Mouse (Mus musculus) limb, embryonic 14.5 days (tissue): ENCODE results near the gene Snrpa. TPM values are rescaled to one million over a fixed set of nuclear protein-coding genes. Genes with fewer than 3 reads are reported as not detected.
"Not testable (repeated sequence)": the region's sequence is repeated elsewhere in the genome, so short reads cannot be mapped to it uniquely, and the experiment has no call there.

ENCODE experiments used
- ATAC-seq: fragments of 200-750 bp; cut with Nextera tagmentation; 2 replicates; pipeline ENCODE4 v1.8.0; 2017; ENCODE audit warnings: low read depth, moderate number of reproducible peaks, moderate TSS enrichment; ENCODE audit not compliant: low FRiP score
- DNase-seq: peaks from one replicate; pipeline ENCODE4 v3.0.0-alpha.2; 2015; ENCODE audit warnings: low spot score
- H3K27ac ChIP-seq: fragments of 300-500 bp; sonication (generic); replicated peaks from 2 replicates; pipeline ENCODE4 v1.5.1; 2014; ENCODE audit warnings: low read depth, mild to moderate bottlenecking, low read length, moderate library complexity, mixed read lengths
- H3K27me3 ChIP-seq: fragments of 300-500 bp; sonication (generic); 2 replicates; pipeline ENCODE4 v1.6.1; 2014; ENCODE audit warnings: low read length, mixed read lengths; ENCODE audit not compliant: control insufficient read depth, insufficient read depth
- H3K36me3 ChIP-seq: fragments of 300-500 bp; sonication (generic); 2 replicates; pipeline ENCODE4 v1.6.1; 2014; ENCODE audit warnings: mild to moderate bottlenecking, low read length, moderate library complexity, mixed read lengths; ENCODE audit not compliant: control insufficient read depth, insufficient read depth
- H3K4me1 ChIP-seq: fragments of 300-500 bp; sonication (generic); 2 replicates; pipeline ENCODE4 v1.6.1; 2014; ENCODE audit warnings: antibody characterized with exemption, low read length, mixed read lengths; ENCODE audit not compliant: control insufficient read depth, insufficient read depth
- H3K4me2 ChIP-seq: fragments of 300-500 bp; sonication (generic); replicated peaks from 2 replicates; pipeline ENCODE4 v1.6.1; 2014; ENCODE audit warnings: low read depth, mild to moderate bottlenecking, low read length, moderate library complexity; ENCODE audit not compliant: severe bottlenecking
- H3K4me3 ChIP-seq: fragments of 300-500 bp; sonication (generic); replicated peaks from 2 replicates; pipeline ENCODE4 v1.5.1; 2014; ENCODE audit warnings: low read length
- H3K9ac ChIP-seq: fragments of 300-500 bp; sonication (generic); 2 replicates; pipeline ENCODE4 v1.6.1; 2014; ENCODE audit warnings: mild to moderate bottlenecking, low read depth, low read length, moderate library complexity; ENCODE audit not compliant: severe bottlenecking
- H3K9me3 ChIP-seq: fragments of 300-500 bp; sonication (generic); 2 replicates; pipeline ENCODE4 v1.6.1; 2016; ENCODE audit warnings: low read length; ENCODE audit not compliant: control insufficient read depth
- POLR2A ChIP-seq: fragments of 200-500 bp; IDR thresholded peaks from 2 replicates; pipeline ENCODE4 v1.8.0; 2012; ENCODE audit warnings: inconsistent platforms, mild to moderate bottlenecking, moderate library complexity, borderline replicate concordance; ENCODE audit not compliant: insufficient read depth, insufficient read length; ENCODE audit errors: extremely low read depth
- WGBS: fragments of 180-500 bp; shearing (Covaris S2); extraction: QIAGEN DNeasy Blood & Tissue Kit; methylation state at CpG from one replicate; pipeline ENCODE4 v1.1.7; 2014; 5-methylcytosine and 5-hydroxymethylcytosine counted together
- polyA plus RNA-seq, 2 experiments: library from polyadenylated mRNA; depleted of rRNA in 1 of 2; stranded (reverse) in 1 of 2; unstranded in 1 of 2; fragments of >200 nt; fragmentation: Nextera tagmentation in 1 of 2; extraction: Ambion mirVana in 1 of 2; gene quantifications; 2 replicates each; pipeline versions ENCODE4 v1.2.1 to v1.2.3; 2012 to 2014

The Snrpa gene
- polyA plus RNA-seq (2012; rRNA removed) = 385 and 386 TPM in 2 replicates
- polyA plus RNA-seq (2014; fragmentation: Nextera tagmentation; extraction: Ambion mirVana) = 250 and 267 TPM in 2 replicates

- Histone ChIP-seq H3K27me3 (no peaks in the 10 kb centered on the region), H3K4me2 (peak within 1 kb of the TSS; percentile 89), H3K27ac (peak within 1 kb of the TSS; percentile 99), H3K36me3 (peaks cover 38% of the 10 kb centered on the region), H3K4me3 (peak within 1 kb of the TSS; percentile 95), H3K4me1 (peaks cover 16% of the 10 kb centered on the region), H3K9ac (peak within 1 kb of the TSS; percentile 95), H3K9me3 (no peaks in the 10 kb centered on the region)
- ATAC-seq = peak; percentile 99
- peak; percentile 58; the same call in 1 of the 2 replicates for TF ChIP-seq POLR2A
- peak; percentile 99 for DNase-seq
- under 1% methylated on average over 59 of the region's 64 CpGs for WGBS
These were observed at the start of gene Snrpa, which contains the start of gene BC024978 for GRCm38 (mm10) chr7:27195681-27196611. TSS of gene Snrpa (minus strand) at chr7:27196271. TSS of gene BC024978 (plus strand) at chr7:27195781.

- not testable (repeated sequence) for H3K9me3 ChIP-seq, H3K27me3 ChIP-seq, H3K4me2 ChIP-seq, H3K9ac ChIP-seq, DNase-seq, H3K4me3 ChIP-seq, H3K27ac ChIP-seq, H3K4me1 ChIP-seq, ATAC-seq
- 80% methylated on average over 2 of the region's 2 CpGs for WGBS
- H3K36me3 ChIP-seq = peaks cover 52% of the 10 kb centered on the region
These were observed 48.0 kb upstream of the Snrpa start for GRCm38 (mm10) chr7:27244088-27244487.

GRCm38 (mm10) chr7:27243211-27243610 lies 47.1 kb upstream of the Snrpa start:
- Histone ChIP-seq H3K4me3 (no peak overlapping the region), H3K9me3 (no peaks in the 10 kb centered on the region), H3K27ac (no peak overlapping the region), H3K36me3 (peaks cover 57% of the 10 kb centered on the region), H3K4me2 (no peak overlapping the region), H3K27me3 (no peaks in the 10 kb centered on the region), H3K4me1 (no peaks in the 10 kb centered on the region), H3K9ac (no peak overlapping the region)
- ATAC-seq (no peak), DNase-seq (no peak)
- 51% methylated on average over 7 of the region's 8 CpGs for WGBS
- TF ChIP-seq POLR2A = no peak

- Histone ChIP-seq H3K27me3 (no peaks in the 10 kb centered on the region), H3K36me3 (peaks cover 43% of the 10 kb centered on the region), H3K27ac (no peak overlapping the region), H3K9ac (no peak overlapping the region), H3K9me3 (no peaks in the 10 kb centered on the region), H3K4me2 (no peak overlapping the region), H3K4me1 (peaks cover 7% of the 10 kb centered on the region; the same call in 1 of the 2 replicates), H3K4me3 (no peak overlapping the region)
- DNase-seq (no peak), ATAC-seq (no peak)
- TF ChIP-seq POLR2A = no peak
- WGBS = 87% methylated on average over 5 of the region's 5 CpGs
These were observed 42.5 kb upstream of the Snrpa start for GRCm38 (mm10) chr7:27238568-27238967.

GRCm38 (mm10) chr7:27237527-27237926 lies 41.5 kb upstream of the Snrpa start:
- DNase-seq (no peak), ATAC-seq (no peak)
- H3K36me3 ChIP-seq = peaks cover 33% of the 10 kb centered on the region
- H3K9me3 ChIP-seq = no peaks in the 10 kb centered on the region
- no peaks in the 10 kb centered on the region for H3K27me3 ChIP-seq
- H3K4me2 ChIP-seq = no peak overlapping the region
- peaks cover 10% of the 10 kb centered on the region; the same call in 1 of the 2 replicates for H3K4me1 ChIP-seq
- TF ChIP-seq POLR2A = no peak
- no peak overlapping the region for H3K4me3 ChIP-seq
- 80% methylated on average over 2 of the region's 2 CpGs for WGBS
- H3K9ac ChIP-seq = no peak overlapping the region
- H3K27ac ChIP-seq = no peak overlapping the region
